Mouse (Mus musculus) right cerebral cortex, adult 2 months (tissue): Measurements from ENCODE around the gene Bag6.
A peak's percentile ranks its signal among the peaks of the same experiment; 100 is the strongest.

Experiments used
- DNase-seq, 2 experiments: peaks; one replicate each; pipeline ENCODE4 v3.0.0; 2021 to 2022; ENCODE audit warnings: low spot score in 2 of 2

The Bag6 gene

DNA sequence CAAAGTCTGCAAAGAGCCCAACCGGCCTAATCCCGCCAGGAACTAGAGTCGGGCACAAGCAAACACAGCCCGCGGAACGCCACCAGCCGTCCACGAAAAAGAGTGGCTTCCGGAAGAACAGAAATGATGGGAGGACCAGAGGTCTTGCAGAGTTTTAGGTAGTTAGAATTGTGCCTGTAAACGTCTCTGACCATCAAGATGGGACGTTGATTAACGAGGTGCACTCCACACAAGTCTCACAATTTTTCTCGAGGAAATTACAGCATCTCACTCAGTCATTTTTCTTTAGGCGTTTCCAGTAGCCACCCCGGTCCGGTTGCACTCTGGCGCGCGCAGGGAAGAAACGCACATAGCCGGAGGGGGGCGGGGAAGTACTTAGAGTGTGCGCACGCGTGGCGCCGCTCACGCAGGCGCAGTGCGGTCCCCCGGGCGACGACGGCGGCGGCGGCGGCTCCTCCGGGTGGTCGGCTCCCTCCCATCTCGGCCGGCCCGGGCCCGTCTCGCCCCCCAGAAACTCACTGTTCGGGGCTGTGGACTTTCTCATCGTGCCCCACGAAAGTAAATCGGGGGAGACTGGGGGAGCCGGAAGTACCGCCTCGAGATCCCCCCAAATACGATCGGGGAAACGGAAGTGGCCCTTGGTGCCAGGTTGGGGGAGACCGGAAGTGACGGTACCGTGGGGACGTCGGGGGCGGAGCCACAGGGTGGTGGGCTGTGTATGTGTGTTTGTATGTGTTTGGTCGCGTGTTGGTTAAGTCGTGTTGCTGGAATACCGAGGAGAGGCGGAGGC is at the start of gene Bag6:
Gene Bag6 (plus strand): TSS at position 378 of the 790 bp plus-strand sequence.
- DNase-seq, result peak; percentile 91 to 95

DNA sequence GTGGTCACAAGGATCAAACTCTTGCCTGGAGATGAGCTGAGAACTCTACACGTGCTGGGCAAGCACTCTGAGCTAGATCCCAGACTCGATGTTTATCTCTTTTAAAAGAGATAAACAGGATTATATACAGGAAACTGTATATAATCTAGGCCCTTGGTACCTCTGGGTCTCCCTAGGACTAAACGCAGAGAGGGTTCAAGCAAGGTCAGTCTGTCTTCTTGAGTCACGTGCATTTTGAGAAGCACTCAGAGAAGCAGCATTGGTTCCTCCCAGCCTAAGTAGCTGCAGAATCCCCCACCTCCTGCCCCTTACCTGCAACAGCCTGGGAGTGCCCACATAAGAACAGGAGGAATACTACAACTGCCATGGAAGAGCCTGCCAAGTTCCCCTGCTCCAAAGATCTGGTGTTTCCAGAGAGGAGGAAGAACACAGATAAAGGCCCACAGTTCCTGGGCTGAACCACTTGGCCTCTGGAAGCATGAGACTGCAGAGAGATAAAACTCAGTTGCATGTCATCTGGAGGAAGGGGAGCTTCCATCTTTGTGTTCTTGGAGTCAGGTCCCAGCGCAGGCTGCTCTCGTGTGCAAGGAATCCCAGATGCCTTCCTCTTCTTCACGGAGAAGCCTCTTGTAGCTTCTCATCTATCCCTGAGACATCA is 49.6 kb upstream of the Bag6 start, which contains the start of gene Ly6g6f:
Gene Ly6g6f (minus strand): TSS at position 403 of the 658 bp plus-strand sequence.
- DNase-seq, result no peak

DNA sequence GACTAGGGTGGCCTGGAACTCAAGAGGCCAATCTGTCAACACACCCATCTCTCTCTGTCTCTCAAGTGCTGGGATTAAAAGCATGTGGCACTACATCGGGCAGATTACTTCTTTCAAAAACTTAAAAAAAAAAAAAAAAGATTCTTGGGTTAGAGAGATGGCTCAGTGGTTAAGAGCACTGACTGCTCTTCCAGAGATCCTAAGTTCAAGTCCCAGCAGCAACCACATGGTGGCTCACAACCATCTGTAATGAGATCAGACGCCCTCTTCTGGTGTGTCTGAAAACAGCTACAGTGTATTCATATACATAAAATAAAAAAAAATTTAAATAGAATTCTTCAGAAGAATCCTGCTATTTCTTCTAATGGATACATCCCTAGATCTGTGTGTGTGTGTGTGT is 46.8 kb upstream of the Bag6 start:
- DNase-seq, result no peak

DNA sequence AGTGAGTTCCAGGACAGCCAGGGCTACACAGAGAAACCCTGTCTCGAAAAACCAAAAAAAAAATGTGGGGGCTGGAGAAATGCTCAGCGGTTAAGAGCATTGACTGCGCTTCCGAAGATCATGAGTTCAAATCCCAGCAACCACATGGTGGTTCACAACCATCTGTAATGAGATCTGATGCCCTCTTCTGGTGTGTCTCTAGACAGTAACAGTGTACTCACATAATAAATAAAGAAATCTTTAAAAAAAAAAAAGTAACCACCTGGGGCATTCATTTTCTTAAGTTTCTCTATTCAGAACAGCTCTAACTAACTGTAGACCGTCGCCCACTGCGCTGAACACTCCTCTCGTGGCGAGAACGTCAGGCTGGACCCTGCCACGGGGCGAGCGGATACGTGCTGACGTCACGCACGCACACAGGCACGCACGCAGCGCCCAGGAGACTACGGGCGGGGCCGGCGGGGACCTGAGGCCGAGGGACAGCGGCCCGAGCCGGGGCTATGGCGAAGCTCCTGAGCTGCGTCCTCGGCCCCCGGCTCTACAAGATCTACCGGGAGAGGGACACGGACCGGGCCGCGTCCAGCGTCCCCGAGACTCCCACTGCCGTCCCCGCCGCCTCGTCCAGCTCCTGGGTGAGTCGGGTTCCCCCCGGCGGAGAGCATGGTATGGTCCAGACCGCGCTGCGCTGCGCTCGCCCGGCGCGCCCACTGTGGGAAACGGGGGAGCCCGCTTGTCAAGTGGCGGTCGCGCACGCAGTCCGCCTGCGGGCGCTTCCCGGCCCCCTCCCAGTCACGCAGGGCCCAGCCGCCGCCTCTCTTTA is 45.9 kb upstream of the Bag6 start, which contains the start of gene Abhd16a:
Gene Abhd16a (plus strand): TSS at position 439 of the 820 bp plus-strand sequence.
- peak; percentile 92 to 97 for DNase-seq

DNA sequence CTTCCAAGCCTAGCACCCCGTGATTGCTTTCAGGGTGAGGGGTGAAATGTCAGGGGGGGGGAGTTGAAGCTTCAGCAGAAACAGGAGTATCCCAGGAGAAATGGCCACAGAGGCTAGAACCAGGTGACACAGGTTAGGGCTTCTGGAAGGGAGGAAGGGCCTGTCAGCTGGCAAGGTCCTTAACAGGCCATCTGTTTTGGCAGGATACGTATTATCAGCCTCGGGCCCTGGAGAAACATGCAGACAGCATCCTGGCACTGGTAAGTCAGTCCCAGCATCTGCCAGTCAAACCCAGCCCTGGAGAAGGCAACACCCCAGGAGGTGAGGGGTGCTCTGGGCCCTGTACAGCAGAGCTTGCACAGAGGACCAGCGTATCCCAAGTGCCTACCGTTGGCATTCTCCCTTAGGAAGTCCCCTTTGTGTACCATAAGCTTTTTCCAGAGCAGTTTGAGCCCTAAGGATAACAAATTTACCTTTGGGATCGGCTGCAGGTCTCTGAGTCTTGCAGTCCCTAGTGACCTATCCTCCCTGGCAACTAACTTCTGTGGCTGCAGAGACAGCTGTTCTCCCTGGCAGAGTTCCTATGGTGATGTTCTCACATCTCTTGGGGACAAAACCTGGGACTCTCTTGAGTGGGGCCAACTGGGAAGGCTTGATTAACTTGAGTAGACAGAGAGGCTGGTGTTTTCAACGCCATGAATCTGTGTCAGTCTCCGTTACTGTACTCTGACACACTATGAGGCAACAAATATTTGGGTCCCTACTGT is 44.6 kb upstream of the Bag6 start:
- DNase-seq, result no peak

DNA sequence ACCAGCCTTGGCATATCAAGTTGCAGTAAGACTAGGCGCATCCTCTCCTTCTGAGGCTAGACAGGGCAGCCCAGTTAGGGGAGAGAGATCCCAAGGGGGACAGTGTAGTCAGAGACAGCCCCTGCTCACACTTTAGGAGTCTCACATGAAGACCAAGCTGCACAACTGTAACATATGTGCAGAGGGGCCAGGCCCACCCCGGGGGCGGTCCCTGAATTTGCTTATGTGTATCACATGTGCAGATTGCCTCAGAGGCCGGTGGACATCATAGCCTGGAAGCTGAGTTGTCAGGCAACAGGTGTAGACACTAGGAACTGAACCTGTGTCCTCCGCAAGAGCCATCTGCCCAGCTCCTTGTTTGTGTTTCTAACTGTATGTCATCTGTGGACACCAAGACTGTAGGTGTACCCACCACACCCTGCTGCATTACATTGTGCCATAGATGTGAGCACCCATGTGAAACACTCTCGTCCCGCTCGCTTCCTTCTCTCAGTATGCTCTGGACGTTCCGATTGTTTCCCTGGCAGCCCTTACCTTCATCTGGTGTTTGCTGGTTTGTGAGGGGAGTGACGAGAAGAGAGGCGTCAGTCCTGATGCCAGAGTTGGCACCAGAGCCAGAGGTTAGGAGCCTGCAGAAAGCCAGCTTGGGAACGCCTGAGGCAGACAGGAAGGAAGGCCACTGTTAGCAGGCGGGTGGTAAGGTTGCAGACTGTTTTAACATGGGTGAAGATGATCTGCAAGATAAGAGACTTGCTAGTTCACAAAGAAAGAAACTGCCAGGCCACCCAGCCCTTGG is 42.4 kb upstream of the Bag6 start:
- no peak for DNase-seq

DNA sequence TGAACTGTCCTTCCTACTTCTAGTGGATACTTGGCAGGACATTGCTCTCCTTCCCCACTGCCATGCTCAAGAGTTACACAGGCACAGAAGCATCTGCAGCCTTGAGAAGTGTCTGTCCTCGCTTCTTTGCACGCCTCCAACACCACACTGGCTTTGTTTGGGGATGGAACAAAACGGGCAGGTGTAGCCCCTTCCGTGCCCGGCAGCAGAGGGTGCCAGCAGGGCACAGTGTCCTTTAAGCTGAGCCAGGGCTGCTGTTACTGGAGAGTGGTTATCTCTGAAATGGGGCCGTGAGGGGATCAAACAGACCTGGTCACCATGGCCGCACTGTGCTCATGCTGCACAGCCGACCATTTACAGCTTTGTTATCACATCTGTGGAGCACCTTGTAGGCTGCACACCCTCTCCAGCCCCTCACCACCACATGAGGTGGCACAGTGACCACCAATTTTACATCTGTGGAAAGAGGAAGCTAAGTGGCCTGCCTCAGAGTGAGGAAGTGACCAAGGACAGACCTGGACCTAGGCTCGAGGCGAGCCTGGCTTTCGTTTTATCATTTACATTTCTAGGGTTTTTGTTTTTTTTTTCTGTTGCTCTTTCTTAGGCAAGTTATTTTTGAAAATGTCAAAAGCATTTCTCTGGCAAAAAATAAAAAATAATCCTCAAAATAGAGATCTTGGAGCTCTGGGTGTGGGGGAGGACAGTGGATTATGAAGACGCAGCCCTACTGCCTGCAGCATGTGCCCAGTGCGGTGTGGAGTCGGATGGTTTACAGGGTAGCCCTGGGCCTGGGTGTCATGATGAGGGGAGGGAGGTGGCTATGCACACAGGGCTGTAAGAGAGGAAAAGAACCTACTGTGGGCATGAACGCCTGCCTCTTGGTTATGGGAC is 40.3 kb upstream of the Bag6 start:
- no peak for DNase-seq

DNA sequence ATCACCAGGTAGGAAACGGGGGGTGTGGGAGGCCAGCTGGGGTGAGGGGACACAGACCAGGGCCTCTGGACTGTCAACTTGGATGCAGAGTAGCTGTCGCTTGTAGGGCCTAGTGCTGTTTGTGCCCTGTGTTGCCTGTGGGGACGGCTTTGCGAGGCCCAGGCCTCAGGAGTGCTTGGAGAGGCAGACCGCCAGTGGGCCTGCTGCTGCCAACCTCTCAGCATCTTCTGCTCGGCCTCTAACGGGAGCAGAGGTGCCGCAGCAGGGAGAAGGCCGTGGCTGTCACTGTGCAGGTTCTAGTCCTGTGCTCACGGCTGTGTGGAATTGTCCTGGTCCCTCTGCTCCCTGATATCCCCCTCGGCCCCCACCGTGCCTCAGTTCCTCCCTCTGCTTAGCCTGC is 38.4 kb upstream of the Bag6 start:
- no peak for DNase-seq

DNA sequence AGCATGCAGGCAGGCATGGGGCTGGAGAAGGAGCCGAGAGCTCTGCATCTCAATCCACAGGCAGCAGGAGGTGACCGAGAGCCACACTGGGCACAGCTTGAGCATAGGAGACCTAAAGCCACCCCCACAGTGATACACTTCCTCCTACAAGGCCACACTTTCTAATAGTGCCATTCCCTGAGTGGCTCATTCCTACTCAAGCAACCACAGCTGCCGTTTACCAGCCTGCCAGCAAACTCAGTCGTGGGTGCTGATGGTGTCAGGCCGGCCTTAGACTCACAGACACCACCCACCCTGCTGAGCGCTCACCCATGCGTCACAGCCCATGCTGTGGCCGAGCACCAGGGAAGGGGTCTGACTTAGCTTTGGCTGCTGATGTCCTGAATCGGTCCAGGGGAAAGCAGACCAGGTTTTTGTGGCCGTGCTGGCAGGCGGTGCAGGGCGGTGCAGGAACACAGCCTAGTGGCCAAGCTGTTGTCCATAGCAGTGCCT is 37.8 kb upstream of the Bag6 start:
- DNase-seq, result peak; percentile 64 to 69

DNA sequence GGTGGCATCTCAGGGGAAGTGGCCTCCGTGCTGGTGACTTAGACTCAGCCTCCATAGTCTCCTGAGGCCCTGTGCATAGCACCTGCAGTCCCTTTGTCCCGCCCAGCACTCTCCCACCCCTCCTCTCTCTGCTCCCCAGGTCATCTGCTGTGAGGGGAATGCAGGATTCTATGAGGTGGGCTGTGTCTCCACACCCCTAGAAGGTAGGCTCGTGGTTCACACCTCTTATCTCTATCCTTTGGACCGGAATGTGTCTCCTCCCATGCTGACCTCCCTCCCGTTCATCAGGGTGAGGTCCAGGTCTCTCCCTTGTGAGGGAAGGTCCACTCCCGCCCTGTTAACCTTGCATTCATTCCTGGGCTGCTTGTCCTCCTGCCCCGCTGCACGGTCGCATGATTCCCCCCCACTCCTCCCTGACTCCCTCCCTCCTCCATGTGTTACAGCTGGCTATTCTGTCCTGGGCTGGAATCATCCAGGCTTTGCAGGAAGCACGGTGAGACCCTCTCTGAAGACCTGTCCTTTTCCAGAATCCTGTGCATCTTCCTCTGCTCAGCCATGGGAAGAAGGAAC is 34.7 kb upstream of the Bag6 start:
- DNase-seq, result no peak

DNA sequence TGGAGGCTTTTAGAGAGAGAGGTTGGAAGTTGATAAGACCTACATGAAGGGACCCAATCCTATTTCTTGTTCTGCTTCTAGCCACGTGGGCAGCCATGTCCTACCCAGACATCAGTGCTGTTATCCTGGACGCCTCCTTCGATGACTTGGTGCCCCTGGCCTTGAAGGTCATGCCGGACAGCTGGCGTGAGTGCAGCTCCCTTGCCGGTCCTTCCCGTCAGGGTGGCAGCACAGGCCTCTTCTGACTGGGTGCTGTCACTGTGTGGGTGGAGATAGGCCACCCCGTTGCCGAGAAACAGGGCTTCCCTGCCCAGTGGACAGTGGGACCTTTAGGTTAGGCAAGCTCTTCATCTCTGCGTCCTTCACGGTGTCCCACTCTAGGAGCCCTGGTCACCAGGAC is 33.8 kb upstream of the Bag6 start:
- DNase-seq, result no peak

DNA sequence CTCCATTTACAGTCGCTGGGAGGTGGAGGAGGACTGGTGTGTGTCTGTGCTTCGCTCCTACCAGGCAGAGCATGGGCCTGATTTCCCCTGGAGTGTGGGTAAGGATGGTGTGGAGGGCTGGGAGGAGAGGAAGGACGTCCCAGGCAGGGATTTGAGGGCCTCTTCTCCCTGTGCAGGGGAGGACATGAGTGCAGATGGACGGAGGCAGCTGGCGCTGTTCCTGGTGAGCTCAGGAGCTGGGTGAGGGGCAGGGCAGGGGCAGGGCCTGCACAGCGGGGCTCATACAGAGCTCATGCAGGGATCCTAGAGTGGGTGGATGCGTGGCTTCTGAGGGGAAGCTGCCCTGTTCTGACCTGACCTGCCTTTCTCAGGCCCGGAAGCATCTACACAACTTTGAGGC is 32.7 kb upstream of the Bag6 start:
- DNase-seq, result no peak

DNA sequence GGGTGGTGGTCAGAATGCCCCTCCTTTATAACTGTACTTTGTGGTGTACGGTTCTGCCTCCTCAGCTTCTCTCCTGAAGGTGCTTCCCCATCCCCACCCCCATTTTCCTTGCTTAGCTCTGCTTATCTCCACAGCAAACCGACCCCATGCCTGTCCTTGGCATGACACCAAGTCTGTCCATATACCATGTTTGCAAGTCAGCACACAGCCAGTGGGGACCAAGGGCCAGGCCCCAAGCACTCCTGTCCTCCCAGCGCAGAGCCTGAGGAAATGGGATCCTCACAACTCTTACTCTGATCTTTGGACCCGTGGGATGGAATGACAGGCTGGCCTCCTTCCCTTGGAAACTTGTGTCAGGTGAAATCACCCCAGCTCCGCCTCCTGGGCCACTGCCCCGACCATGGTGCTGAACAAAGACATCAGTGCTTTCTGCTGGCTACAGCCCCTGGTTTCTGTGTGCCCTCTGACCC is 31.7 kb upstream of the Bag6 start:
- DNase-seq, result no peak

DNA sequence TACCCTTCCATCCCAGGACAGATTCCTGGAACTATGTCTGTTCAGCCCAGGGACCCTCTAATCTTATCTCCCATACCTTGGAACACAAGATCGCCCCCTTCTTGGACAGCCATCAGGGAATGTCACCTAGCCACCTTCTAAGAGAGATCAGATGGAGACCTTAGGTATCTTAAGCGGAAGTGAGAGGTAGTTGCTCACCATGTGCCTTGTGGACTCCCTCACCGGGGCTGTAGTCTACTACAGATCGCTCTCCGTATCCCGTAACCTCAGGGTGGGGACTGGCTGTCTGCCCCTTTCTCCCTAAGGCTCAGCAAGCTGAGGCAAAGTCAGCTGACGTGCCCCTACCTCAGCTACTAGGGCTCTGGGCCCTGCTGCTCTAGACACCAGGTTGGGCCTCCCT is 30.9 kb upstream of the Bag6 start:
- no peak for DNase-seq

DNA sequence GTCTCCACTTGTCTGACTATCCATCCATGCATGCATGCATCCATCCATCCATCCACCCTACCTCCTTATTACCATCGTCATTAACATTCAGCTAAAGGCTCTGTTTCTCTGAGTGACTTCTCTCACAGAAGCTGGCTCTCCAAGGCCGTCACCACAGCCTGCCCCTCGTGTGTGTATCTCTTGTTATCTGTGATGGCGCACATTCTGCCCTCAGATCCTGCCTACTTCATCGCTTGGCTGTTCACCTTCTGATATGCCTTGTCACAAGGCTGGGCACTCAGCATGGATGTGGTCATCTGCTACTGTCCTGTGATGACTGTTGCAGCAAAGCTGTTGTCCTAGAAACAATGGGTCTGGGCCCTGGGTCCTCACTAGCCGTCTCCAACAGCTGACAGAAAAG is 30.2 kb upstream of the Bag6 start:
- DNase-seq, result no peak

DNA sequence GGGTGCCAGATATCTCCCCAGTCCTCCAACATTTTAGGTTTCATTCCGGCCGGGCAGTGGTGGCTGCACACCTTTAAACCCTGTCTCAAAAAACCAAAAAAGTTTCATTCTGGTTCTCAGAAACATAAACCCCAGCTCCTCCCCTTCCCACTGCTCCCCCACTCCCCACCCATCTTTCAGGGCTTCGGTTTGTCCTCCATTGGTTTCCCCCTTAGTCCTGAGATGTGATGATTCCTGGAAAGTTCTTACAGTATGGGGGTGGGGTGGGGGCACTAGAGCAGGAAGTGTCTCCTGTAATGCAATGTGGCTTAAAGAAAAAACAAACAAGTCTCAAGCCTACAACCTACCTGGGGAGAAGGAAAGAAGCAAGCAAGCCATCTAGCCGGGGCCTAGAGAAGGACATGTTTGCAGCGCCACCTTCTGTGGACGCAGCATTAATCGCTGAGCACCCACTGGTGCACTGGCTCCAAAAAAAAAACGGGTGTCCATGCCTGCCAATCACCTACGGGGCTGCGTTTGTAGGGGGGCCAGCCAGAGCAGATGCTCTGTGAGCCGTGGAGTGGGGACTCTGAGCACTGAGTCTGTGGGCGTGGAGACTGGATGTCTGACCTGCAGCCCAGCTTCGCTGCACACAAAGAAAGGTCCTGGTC is 29.1 kb upstream of the Bag6 start:
- no peak for DNase-seq

DNA sequence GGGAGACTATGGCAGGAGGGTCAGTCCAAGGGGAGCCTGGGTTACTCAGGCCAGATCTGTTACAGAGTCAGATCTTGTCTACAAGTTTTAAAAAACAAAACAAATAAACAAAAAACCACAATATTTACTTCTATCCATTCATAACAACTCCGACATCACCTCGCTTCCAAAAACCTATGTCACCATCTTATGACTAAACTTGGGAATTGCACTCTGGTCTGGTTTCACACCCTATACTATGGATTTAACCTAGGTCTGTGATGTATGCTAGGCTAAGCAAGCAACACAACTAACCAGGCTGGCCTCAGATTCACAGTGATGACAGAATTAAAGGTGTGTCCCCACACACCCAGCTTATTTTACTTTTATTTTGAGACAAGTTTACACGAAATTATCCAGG is 28.5 kb upstream of the Bag6 start:
- DNase-seq, result no peak

DNA sequence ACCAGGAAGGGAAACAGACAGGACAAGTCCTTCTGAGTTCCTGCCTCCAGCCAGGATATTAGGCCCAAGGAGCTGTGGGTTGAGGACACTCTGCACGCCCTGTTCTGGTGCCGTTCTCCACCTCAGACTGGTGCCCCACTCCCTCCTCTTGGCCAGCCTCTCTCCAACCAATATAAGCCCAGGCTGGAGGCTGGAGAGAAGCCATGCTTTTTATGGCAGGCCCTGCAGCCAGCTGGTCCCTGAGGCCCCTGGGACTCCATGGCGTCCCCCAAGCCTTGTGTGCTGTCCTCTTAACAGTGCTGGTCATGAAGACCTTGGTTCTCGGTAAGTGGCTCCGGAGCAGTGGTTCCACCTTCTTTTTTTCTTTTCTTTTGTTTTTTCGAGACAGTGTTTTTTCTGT is 26.9 kb upstream of the Bag6 start, which contains the start of gene Ly6g5c:
Gene Ly6g5c (plus strand): TSS at position 183 of the 400 bp plus-strand sequence.
- no peak for DNase-seq
